Mouse (Mus musculus) left cerebral cortex, postnatal 25 days (tissue): ENCODE results near the gene Fam160a2. TPM values are rescaled to one million over a fixed set of nuclear protein-coding genes. Genes with fewer than 3 reads are reported as not detected.

Experiments used
- total RNA-seq, 2 experiments: library from RNA; stranded (reverse); gene quantifications; 2 replicates each; pipeline ENCODE4 v1.2.3; 2021

Fam160a2 gene
- total RNA-seq, 2 experiments from 2014 or later, result 73.2 to 77.9 TPM

Other genes starting within 250 kb of the Fam160a2 start
- gene Olfr684, start 236.4 kb downstream of the Fam160a2 start, total RNA-seq, result not detected
- gene Olfr685, start 214.0 kb downstream of the Fam160a2 start, total RNA-seq, result not detected
- gene Olfr686, start 192.6 kb downstream of the Fam160a2 start, total RNA-seq, result not detected
- gene Olfr688, start 112.0 kb downstream of the Fam160a2 start, total RNA-seq, result not detected
- gene Olfr689, start 88.9 kb downstream of the Fam160a2 start, total RNA-seq, result not detected
- 1 to 10 TPM in 1 of 2 experiments, under 1 TPM in 1; 0.62 to 1.3 TPM for gene Olfr690, start 66.0 kb downstream of the Fam160a2 start, total RNA-seq
- 1 to 10 TPM in 1 of 2 experiments, under 1 TPM in 1; 0.73 to 1.2 TPM for gene Olfr691, start 57.8 kb downstream of the Fam160a2 start, total RNA-seq
- not detected for gene Olfr692, start 31.8 kb downstream of the Fam160a2 start, total RNA-seq
- gene Gm5901, start 25.0 kb downstream of the Fam160a2 start, total RNA-seq, result not detected
- 1 to 10 TPM in 1 of 2 experiments, under 1 TPM in 1; 0.89 to 1.1 TPM for gene Cnga4, start 4.5 kb upstream of the Fam160a2 start, total RNA-seq
- gene Cckbr, start 25.7 kb upstream of the Fam160a2 start, total RNA-seq, result 10 to 100 TPM; 56.0 to 66.5 TPM
- 10 to 100 TPM; 20.8 to 22.6 TPM for gene Cavin3, start 82.2 kb upstream of the Fam160a2 start, total RNA-seq
- 100 to 1,000 TPM; 103 to 111 TPM for gene Smpd1, start 154.3 kb upstream of the Fam160a2 start, total RNA-seq
- 100 to 1,000 TPM; 433 to 466 TPM for gene Apbb1, start 181.6 kb upstream of the Fam160a2 start, total RNA-seq
- gene Hpx, start 200.1 kb upstream of the Fam160a2 start, total RNA-seq, result under 1 TPM; 0.39 to 0.55 TPM
- 100 to 1,000 TPM; 149 to 152 TPM for gene Trim3, start 233.5 kb upstream of the Fam160a2 start, total RNA-seq
- gene Timm10b, start 240.0 kb upstream of the Fam160a2 start, total RNA-seq, result 10 to 100 TPM; 62.8 to 69.2 TPM
- 100 to 1,000 TPM; 102 to 106 TPM for gene Arfip2, start 240.4 kb upstream of the Fam160a2 start, total RNA-seq
- 10 to 100 TPM in 1 of 2 experiments, 1 to 10 TPM in 1; 9.9 to 18.2 TPM for gene Gm45799, start 240.5 kb upstream of the Fam160a2 start, total RNA-seq